Mouse (Mus musculus): Measurements from ENCODE around the gene Tmem147.

GRCm38 (mm10) chr7:30698101-30698500 is 31.2 kb downstream of the Tmem147 start:
- no peak for TF ChIP-seq CTCF (conservative IDR thresholded peaks at IDR 0.05; ENCODE audit: low read length)
- no peak for TF ChIP-seq POU5F1 (IDR thresholded peaks at IDR 0.05; ENCODE audit: borderline replicate concordance, low read length)
